Mouse (Mus musculus): ENCODE data around the gene Grap. TPM values are rescaled to one million over a fixed set of nuclear protein-coding genes. Genes with fewer than 3 reads are reported as not detected.

Grap gene
- 3.0 and 7.3 TPM in 2 replicates for polyA plus RNA-seq (2012; rRNA removed; ENCODE audit: low replicate concordance)

DNA sequence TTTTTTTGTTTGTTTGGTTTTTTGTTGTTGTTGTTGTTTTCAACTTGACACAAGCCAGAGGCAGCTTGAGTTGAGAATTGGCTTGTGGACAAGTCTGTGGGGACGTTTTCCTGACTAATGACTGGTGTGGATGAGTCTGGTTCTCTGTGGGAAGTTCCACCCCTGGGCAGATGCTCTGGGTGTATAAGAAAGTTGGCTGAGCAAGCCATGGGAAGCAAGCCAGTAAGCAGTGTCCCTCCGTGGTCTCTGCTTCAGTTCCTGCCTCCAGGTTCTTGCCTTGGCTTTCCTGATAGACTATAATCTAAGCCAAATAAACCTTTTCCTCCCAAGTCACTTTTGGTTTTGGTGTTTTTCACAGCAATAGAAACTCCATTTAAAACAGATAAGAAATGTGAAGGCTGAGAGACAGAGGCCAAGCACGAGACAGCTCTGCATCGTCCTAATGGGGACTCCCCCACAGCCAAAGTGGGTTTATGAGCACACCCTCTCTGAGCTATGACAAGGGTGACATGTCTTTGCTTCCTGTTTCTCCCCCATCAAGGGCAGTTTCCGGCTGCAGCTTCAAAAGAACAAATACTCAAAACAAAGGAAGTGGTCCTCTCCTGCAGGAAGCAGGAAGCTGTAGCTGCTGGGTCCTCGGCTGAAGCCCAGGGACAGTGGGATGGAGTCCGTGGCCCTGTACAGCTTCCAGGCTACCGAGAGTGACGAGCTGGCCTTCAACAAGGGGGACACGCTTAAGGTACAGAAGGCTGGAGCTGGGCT lies at the start of gene Grap:
Gene Grap (plus strand): TSS at position 580 of the 762 bp plus-strand sequence.

DNA sequence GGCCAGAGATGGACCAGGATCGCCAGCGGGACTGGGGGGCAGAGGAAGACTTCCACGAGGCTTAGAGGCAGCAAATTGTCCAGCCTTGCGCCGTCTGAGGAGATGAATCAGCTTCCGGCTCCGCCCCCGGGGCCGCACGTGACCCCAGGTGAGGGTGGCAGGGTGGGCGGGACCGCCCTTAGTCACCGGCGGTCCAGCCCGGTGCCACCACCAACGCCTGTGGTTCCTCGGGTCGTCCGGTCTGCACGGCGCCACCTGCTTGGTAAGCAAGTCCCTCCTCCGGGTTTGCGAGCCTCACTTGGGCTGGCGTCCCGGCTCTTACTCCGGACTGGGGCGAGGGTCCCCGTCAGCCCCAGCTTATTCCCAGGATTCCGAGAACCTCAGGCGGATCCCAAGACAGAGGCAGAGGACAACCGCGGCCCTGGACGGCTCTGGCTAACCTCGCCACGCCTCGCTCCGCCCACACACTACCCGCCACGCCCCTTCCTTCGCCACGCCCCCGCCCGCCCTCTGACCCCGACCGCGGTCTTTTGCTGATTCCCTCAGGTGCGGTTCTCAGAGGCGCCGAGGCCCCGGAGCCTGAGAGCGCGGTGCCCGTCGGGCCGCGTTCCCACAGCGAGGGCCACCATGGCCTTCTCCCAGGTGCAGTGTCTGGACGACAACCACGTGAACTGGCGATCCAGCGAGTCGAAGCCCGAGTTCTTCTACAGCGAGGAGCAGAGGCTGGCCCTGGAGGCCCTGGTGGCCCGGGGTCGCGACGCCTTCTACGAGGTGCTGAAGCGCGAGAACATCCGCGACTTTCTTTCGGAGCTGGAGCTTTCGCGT lies 31.1 kb downstream of the Grap start, which contains the start of gene Fam83g:
Gene Fam83g (plus strand): TSS at position 185 of the 825 bp plus-strand sequence.

DNA sequence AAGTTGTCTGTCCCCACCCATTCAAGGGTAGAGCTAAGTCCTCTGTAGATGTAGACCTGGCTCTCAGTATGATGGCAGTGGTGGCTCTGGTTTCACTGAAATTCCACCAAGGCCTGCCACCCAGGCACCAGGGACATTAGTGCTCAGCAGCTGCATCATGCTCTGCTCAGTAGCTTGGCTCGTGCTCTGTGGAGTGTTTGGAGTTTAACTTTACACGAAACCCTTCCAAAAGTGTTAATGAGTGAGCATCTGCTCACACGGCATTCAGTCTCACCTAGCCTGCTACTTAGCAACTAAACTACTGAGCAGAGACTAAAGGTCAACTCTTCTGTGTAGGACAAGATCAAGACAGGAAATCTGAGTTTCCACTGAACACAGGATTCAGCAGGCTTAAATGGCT lies 67.6 kb downstream of the Grap start, which contains the start of gene Slc5a10:
Gene Slc5a10 (minus strand): TSS at position 191 of the 400 bp plus-strand sequence.

Other genes with a start within 250 kb of the Grap start
- gene Rnf112, start 199.1 kb upstream of the Grap start, polyA plus RNA-seq (2012; rRNA removed; ENCODE audit: low replicate concordance): 0.13 and 0.36 TPM in 2 replicates
- gene Mfap4, start 167.8 kb upstream of the Grap start, polyA plus RNA-seq (2012; rRNA removed; ENCODE audit: low replicate concordance): 29.8 and 78.6 TPM in 2 replicates
- gene Mapk7, start 158.9 kb upstream of the Grap start, polyA plus RNA-seq (2012; rRNA removed; ENCODE audit: low replicate concordance): 14.8 and 17.8 TPM in 2 replicates
- gene B9d1, start 148.1 kb upstream of the Grap start, polyA plus RNA-seq (2012; rRNA removed; ENCODE audit: low replicate concordance): 7.1 and 9.9 TPM in 2 replicates
- gene Epn2, start 73.6 kb upstream of the Grap start, polyA plus RNA-seq (2012; rRNA removed; ENCODE audit: low replicate concordance): 6.9 and 7.0 TPM in 2 replicates
- gene Fam83g, start 30.8 kb downstream of the Grap start, polyA plus RNA-seq (2012; rRNA removed; ENCODE audit: low replicate concordance): 16.4 and 33.2 TPM in 2 replicates
- gene Slc5a10, start 67.6 kb downstream of the Grap start, polyA plus RNA-seq (2012; rRNA removed; ENCODE audit: low replicate concordance): 0.09 TPM in 1 of 2 replicates, not detected in the other
- 4.3 and 5.8 TPM in 2 replicates for gene Prpsap2, start 108.8 kb downstream of the Grap start, polyA plus RNA-seq (2012; rRNA removed; ENCODE audit: low replicate concordance)
- gene Ulk2, start 201.8 kb downstream of the Grap start, polyA plus RNA-seq (2012; rRNA removed; ENCODE audit: low replicate concordance): 12.8 and 14.3 TPM in 2 replicates